In genomic region chrX:58620403-58620802, GRCm38 (mm10) we compare ENCODE assay signal across 8 mouse cellular contexts.
DNase-seq lines count a peak whose midpoint lies in the region; ATAC-seq and TF ChIP-seq lines count a peak whose summit lies in the region.

No protein-coding gene starts in this region.

- peak; percentile 54 for TF ChIP-seq CTCF in lung, postnatal 0 days (IDR thresholded peaks at IDR 0.05)

- H3K27me3 ChIP-seq in lung, postnatal 0 days (replicated peaks; ENCODE audit: insufficient read depth, low read length), result no peaks in the 10 kb centered on the region
- H3K27me3 ChIP-seq in forebrain, embryonic 15.5 days, result no peaks in the 10 kb centered on the region

- ATAC-seq in lung, postnatal 0 days, result no peak
- peak; percentile 85 for ATAC-seq in forebrain, embryonic 15.5 days (replicated peaks)

- H3K9ac ChIP-seq in lung, postnatal 0 days (replicated peaks; ENCODE audit: low read depth), result no peak overlapping the region
- no peak overlapping the region for H3K9ac ChIP-seq in forebrain, embryonic 15.5 days (replicated peaks)

- no peak overlapping the region for H3K4me2 ChIP-seq in lung, postnatal 0 days (replicated peaks; ENCODE audit: low read depth, low read length)
- H3K4me2 ChIP-seq in forebrain, embryonic 15.5 days (replicated peaks), result no peak overlapping the region

- H3K4me3 ChIP-seq in lung, postnatal 0 days (ENCODE audit: low read depth, low read length), result no peak overlapping the region
- H3K4me3 ChIP-seq in forebrain, embryonic 15.5 days, result no peak overlapping the region

- H3K9me3 ChIP-seq in lung, postnatal 0 days (ENCODE audit: low read length), result no peaks in the 10 kb centered on the region
- no peaks in the 10 kb centered on the region for H3K9me3 ChIP-seq in forebrain, embryonic 15.5 days

- WGBS in lung, postnatal 0 days, result 72% methylated on average over 2 of the region's 2 CpGs
- 55% methylated on average over 2 of the region's 2 CpGs for WGBS in forebrain, embryonic 15.5 days

- no peaks in the 10 kb centered on the region for H3K4me1 ChIP-seq in lung, postnatal 0 days (ENCODE audit: insufficient read depth, low read depth, low read length)
- no peaks in the 10 kb centered on the region for H3K4me1 ChIP-seq in forebrain, embryonic 15.5 days

- H3K27ac ChIP-seq in lung, postnatal 0 days (ENCODE audit: low read length), result no peak overlapping the region
- no peak overlapping the region for H3K27ac ChIP-seq in forebrain, embryonic 15.5 days (replicated peaks)

- DNase-seq in adrenal gland, postnatal 10 days, result peak; percentile 12
- no peak for DNase-seq in adrenal gland, adult 18-20 months (ENCODE audit: low spot score in 2 of 2)
- DNase-seq in lung, postnatal 0 days (ENCODE audit: low spot score), result peak; percentile 18
- no peak for DNase-seq in lung, postnatal 4 days
- peak; percentile 9 to 58 for DNase-seq in layer of hippocampus, postnatal 25 days (ENCODE audit: extremely low spot score in 1 of 2, low spot score in 1 of 2)
- peak; percentile 48 for DNase-seq in retina, postnatal 1 day
- DNase-seq in ovary, postnatal 36 days (ENCODE audit: low spot score), result no peak

- no peak for TF ChIP-seq EP300 in lung, postnatal 0 days (IDR thresholded peaks at IDR 0.05)

- no peaks in the 10 kb centered on the region for H3K36me3 ChIP-seq in lung, postnatal 0 days (ENCODE audit: insufficient read depth, low read length)
- no peaks in the 10 kb centered on the region for H3K36me3 ChIP-seq in forebrain, embryonic 15.5 days

Comparison
In these comparisons a context has a peak if more than half of its experiments do, and no peak if none do; other contexts are left out.
1. DNase-seq: peak in adrenal gland, postnatal 10 days (single experiment), lung, postnatal 0 days (single experiment), layer of hippocampus, postnatal 25 days (2 of 2) and retina, postnatal 1 day (single experiment); none in adrenal gland, adult 18-20 months (0 of 2), lung, postnatal 4 days (0 of 2) and ovary, postnatal 36 days (single experiment).